Mouse (Mus musculus): ENCODE results near the gene Gabpa. TPM values are rescaled to one million over a fixed set of nuclear protein-coding genes. Genes with fewer than 3 reads are reported as not detected.

Gabpa gene
- polyA plus RNA-seq, 1 experiment from 2014 or later, result 16.6 TPM

Other genes with a start within 250 kb of the Gabpa start
- 30.3 and 35.5 TPM in 2 replicates for gene Mrpl39, start 99.2 kb upstream of the Gabpa start, polyA plus RNA-seq (2015; fragmentation: Nextera tagmentation; extraction: Ambion mirVana)
- 0.89 and 1.1 TPM in 2 replicates for gene Jam2, start 60.8 kb upstream of the Gabpa start, polyA plus RNA-seq (2015; fragmentation: Nextera tagmentation; extraction: Ambion mirVana)
- gene Atp5j, start 700 bp downstream of the Gabpa start, polyA plus RNA-seq (2015; fragmentation: Nextera tagmentation; extraction: Ambion mirVana), result 615 and 621 TPM in 2 replicates